Mouse (Mus musculus) central nervous system, embryonic 11.5 days (tissue): ENCODE measurements around the gene Irak3. TPM values are rescaled to one million over a fixed set of nuclear protein-coding genes. Genes with fewer than 3 reads are reported as not detected.

ENCODE experiments used
- polyA plus RNA-seq: library from polyadenylated mRNA; depleted of rRNA; stranded (reverse); fragments of >200 nt; gene quantifications from 2 replicates; pipeline ENCODE4 v1.2.3, GENCODE M21; 2012; rRNA removed

Irak3 gene
- polyA plus RNA-seq: 0.53 and 0.68 TPM in 2 replicates

DNA sequence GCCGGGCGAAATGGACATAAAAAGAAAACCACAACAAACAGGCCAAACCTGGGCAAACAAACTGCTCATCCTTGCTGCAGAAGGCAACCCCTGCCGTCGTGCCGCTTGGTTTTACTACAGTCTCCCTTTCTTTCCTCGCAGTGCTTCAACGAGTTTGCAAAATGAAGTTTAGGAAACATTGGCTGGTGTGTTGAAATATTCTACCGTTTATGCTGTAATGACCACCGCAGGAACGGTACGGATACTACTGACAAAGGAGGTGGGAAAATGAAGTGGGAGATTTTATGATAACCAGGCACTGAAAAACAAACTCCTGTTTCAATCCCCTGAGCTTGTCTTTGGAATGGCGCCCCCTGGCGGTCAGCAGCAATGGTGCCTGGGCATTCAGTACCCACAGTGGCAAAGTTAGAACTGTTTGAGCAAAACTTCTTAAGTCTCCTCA lies at the start of gene Irak3:
Gene Irak3, minus strand, starts transcription at position 170 of the 442 bp plus-strand sequence.

DNA sequence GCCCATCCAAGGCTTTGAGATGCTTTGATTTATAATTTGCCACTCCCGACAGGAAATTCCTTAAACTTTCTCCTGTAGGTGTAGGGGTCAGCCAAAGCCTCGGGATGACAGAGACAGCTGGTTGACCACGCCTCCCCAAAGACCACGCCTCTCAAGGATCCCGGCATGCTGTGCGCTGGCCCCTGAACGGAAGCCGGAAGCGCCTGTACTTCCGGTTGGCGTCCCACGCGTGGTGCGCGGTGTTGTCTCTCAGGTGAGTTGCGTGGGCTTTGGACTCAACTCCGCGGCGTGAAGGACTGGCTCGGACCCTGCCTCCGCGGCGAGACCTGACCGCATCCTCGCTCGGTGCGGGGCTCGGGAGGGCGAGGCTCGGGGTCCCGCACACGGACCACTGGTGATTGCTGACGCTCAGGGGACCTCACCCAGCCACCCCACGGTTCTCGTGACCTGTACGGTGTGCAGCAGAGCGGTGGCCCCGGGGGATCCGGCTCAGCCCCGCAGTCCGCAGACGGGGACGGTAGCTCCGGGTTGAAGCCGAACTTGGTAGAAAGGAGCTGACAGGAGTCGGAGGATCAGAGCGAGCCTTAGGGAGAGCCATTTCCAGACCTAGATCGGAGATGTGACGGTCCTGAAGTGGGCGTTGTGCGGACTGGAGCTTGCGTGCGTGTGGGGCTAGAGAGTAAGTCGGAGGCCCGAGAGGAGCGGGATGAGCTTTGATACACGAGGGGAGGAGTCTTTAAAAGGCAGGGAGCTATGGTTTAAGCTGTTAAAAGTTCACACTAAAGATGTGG lies 25.1 kb upstream of the Irak3 start, which contains the start of gene Llph:
Gene Llph, plus strand, starts transcription at position 200 of the 791 bp plus-strand sequence.

DNA sequence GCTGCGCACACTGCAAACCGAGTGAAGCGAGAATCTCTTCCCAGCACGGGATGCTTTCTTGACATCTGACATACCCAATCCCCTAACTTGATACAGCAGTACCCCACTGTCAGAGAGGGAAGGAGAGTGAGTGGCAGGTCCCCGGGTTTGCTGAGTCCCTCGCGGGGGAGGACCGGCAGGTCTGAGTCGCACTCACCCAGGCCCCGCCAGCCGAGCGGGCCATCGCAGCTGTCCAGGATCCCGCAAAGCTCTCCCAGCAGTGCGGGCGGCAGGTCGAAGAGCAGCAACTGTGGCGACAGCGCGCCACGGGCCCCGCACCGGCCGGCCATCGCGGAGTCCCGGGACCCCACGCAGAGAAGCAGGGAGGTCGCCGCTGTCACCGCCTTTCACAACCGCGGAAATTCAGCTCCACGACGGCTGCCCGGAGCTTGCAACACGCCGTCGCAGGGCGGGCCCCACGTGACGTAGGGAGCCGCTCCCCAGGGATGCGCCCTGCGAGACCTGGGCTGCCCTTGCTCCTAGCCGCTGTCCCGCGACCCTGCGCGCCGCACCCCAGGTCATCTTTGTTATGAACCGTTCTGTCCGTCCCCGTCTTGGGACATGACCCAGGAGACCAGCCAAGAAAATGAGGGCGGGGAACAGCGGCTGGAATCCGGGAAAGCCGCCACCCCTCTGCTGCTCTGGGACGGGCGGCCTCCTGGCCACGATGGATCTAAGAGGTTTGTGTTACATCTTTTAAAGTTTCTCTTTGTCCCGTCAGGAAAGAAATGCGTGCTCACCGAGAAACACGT lies 604 bp downstream of the Irak3 start, which contains the start of gene Tmbim4:
Gene Tmbim4, plus strand, starts transcription at position 460 of the 791 bp plus-strand sequence.

DNA sequence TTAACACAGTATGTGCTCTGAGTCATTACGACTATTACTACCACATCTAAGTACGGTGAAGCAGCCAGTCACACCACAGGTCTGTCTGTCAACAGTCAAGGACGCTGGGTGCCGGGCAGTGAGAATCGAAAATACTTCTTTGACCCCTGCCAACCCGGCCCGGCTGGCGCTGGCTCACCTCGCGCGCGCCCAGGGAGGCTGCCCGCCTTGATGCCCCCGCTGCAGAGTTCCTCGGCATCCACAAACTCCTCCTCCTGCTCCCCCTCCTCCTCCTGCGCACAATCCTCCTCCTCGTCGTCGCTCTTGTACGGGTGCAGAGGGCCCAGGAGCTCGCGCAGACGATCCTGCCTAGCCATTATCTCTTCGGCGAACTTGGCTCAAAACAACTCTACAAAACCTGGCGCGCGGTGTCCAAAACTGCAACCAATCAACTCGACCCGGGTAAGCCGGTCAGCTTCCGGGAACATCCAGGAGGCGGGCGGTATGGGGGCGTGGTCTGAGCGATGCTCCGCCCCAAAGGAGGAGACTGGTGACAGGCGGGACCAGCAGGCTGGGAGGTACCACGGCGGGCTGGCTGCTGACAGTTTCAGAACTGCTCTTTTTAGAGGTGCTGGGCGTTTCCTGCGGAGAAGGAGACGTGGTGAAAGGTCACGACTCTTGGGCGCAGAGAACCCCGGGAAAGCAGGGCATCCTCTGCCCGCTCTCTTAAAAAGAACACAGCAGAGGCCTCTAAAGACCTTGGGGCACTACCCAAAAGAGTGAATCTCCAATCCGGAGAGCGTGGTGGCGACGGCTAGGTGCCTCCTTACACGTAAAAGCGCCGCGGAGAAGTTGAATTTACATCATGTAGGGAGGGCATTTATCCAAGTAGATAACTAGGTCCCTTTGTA lies 89.2 kb downstream of the Irak3 start, which contains the start of gene Helb:
Gene Helb, minus strand, starts transcription at position 481 of the 890 bp plus-strand sequence.

Other genes starting within 250 kb of the Irak3 start
- 8.1 and 9.1 TPM in 2 replicates for gene Helb, start 89.1 kb downstream of the Irak3 start, polyA plus RNA-seq
- gene Tmbim4, start 540 bp downstream of the Irak3 start, polyA plus RNA-seq: 46.3 and 66.8 TPM in 2 replicates
- 46.0 and 104 TPM in 2 replicates for gene Llph, start 24.9 kb upstream of the Irak3 start, polyA plus RNA-seq